Mouse (Mus musculus): ENCODE measurements around the gene Tuba1c. TPM values are rescaled to one million over a fixed set of nuclear protein-coding genes. Genes with fewer than 3 reads are reported as not detected.

Tuba1c gene
- total and polyA plus RNA-seq, 3 experiments, result 129 to 163 TPM; not detected in 1

DNA sequence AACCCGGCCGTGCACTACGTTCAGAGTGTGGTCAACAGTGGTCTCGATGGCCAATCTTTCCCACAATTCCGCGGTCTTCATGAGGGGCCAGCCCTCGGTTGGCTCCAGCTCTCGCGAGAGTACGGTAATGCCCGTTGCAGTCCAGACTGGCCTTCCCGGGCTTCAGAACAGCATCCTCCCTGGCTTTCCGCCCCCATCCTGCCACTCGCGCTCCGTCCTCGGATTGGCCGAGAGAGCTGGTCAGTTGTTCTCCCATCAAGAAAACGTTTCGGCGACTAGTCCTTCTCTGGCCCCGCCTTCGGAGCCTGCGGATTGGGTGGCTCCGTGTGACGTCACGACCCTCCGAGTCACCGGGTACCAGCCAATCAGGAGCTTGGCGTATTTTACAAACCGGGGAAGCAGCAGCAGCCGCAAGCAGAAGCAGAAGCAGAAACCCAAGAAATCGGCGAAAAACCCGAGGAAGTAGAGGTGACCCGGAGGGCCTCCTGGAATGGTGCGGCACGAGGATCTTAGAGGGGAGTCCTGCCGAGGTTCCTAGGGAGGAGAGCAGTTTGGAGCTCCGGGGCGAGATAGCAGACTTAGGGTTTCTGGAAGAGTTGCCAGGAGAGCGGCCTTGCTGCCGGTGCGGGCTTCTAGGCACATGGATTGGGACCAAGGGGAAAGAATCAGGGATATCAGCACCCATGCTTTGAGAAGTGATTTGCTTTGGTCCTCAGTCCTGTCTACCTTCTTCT lies 45.1 kb downstream of the Tuba1c start:
- peaks cover 0 to 8% of the 10 kb centered on the region in 2 experiments; a peak in 3 of 4 replicates for H3K36me3 ChIP-seq (ENCODE audit: control insufficient read depth in 1 of 2, insufficient read depth in 2 of 2, low read length in 2 of 2)
- peaks cover 2 to 5% of the 10 kb centered on the region in 2 experiments; a peak in 2 of 4 replicates for H3K4me1 ChIP-seq (ENCODE audit: control insufficient read depth in 1 of 2, insufficient read depth in 2 of 2, low read length in 2 of 2)
- H3K4me3 ChIP-seq (ENCODE audit: control insufficient read depth in 1 of 2, insufficient read depth in 1 of 2, low read depth in 2 of 2, low read length in 2 of 2), result peak overlapping the region; percentile 71 to 82
- peak overlapping the region; percentile 84 for H3K27ac ChIP-seq (ENCODE audit: control insufficient read depth, low read depth, low read length)
- DNase-seq (ENCODE audit: low read depth, low spot score), result peak; percentile 99
- H3K79me2 ChIP-seq (ENCODE audit: control insufficient read depth, insufficient read depth, low read length, poor library complexity), result peaks cover 20% of the 10 kb centered on the region
- no peaks in the 10 kb centered on the region for H3K9me3 ChIP-seq (replicated peaks; ENCODE audit: insufficient read depth, low read length)
- no peaks in the 10 kb centered on the region for H3K27me3 ChIP-seq (ENCODE audit: control insufficient read depth in 1 of 2, insufficient read depth in 2 of 2, low read length in 2 of 2)
- TF ChIP-seq GATA1 (IDR thresholded peaks at IDR 0.05; ENCODE audit: low read depth, low read length), result no peak
- 0 out of 2 replicates have a peak, but pooled peaks have one; percentile 39 for TF ChIP-seq USF1 (IDR thresholded peaks at IDR 0.05; ENCODE audit: low read depth, low read length)
- TF ChIP-seq POLR2A (IDR thresholded peaks at IDR 0.05; ENCODE audit: control insufficient read depth in 1 of 2, insufficient read depth in 1 of 2, low read depth in 1 of 2, low read length in 2 of 2, poor library complexity in 1 of 2), result peak; percentile 84 to 97
- TF ChIP-seq CHD1 (IDR thresholded peaks at IDR 0.05; ENCODE audit: low read depth, low read length), result peak; percentile 36; the same call in 1 of the 2 replicates
- TF ChIP-seq SIN3A (IDR thresholded peaks at IDR 0.05; ENCODE audit: low read length), result peak; percentile 94
- TF ChIP-seq ZKSCAN1 (IDR thresholded peaks at IDR 0.05; ENCODE audit: low read depth, low read length), result no peak
- peak; percentile 94 for TF ChIP-seq NELFE (IDR thresholded peaks at IDR 0.05; ENCODE audit: low read depth, low read length)
- no peak for TF ChIP-seq POLR2AphosphoS5 (IDR thresholded peaks at IDR 0.05; ENCODE audit: borderline replicate concordance, low read depth, low read length)
- TF ChIP-seq MAZ (IDR thresholded peaks at IDR 0.05; ENCODE audit: low read depth, low read length), result peak; percentile 42; the same call in 1 of the 2 replicates
- no peak for TF ChIP-seq NRF1 (IDR thresholded peaks at IDR 0.05; ENCODE audit: insufficient read depth, low read depth, low read length, poor library complexity, severe bottlenecking)
- peak; percentile 69 for TF ChIP-seq MAX (IDR thresholded peaks at IDR 0.05; ENCODE audit: low read length)
- TF ChIP-seq MYC (IDR thresholded peaks at IDR 0.05; ENCODE audit: low read depth, low read length), result peak; percentile 68; the same call in 1 of the 2 replicates
- peak; percentile 17 to 39; a peak in 2 of 4 replicates for TF ChIP-seq EP300 (IDR thresholded peaks at IDR 0.05; ENCODE audit: low read depth in 1 of 2, low read length in 2 of 2)
- no peak for TF ChIP-seq GABPA (IDR thresholded peaks at IDR 0.05; ENCODE audit: low read depth, low read length)
- TF ChIP-seq TAL1 (IDR thresholded peaks at IDR 0.05; ENCODE audit: low read length), result no peak
- no peak for TF ChIP-seq ZNF384 (IDR thresholded peaks at IDR 0.05; ENCODE audit: low read depth, low read length)
- TF ChIP-seq ZC3H11A (IDR thresholded peaks at IDR 0.05; ENCODE audit: low read depth, low read length), result no peak
- TF ChIP-seq ELF1 (IDR thresholded peaks at IDR 0.05; ENCODE audit: low read depth, low read length), result no peak
- no peak; the same call in 1 of the 2 replicates for TF ChIP-seq KAT2A (conservative IDR thresholded peaks at IDR 0.05; ENCODE audit: low read depth, low read length)
- no peak for TF ChIP-seq MEF2A (IDR thresholded peaks at IDR 0.05; ENCODE audit: extremely low read depth, insufficient replicate concordance, low read depth, low read length, poor library complexity, severe bottlenecking)
- peak; percentile 85 for TF ChIP-seq MXI1 (IDR thresholded peaks at IDR 0.05; ENCODE audit: low read depth, low read length)
- TF ChIP-seq POLR2AphosphoS2 (IDR thresholded peaks at IDR 0.05; ENCODE audit: low read length), result peak; percentile 90
- no peak for TF ChIP-seq MAFK (IDR thresholded peaks at IDR 0.05; ENCODE audit: borderline replicate concordance, low read depth, low read length)
- peak; percentile 82 for TF ChIP-seq HCFC1 (IDR thresholded peaks at IDR 0.05; ENCODE audit: low read depth, low read length)
- peak; percentile 94 for TF ChIP-seq ZMIZ1 (IDR thresholded peaks at IDR 0.05; ENCODE audit: low read depth, low read length)
- TF ChIP-seq SMC3 (IDR thresholded peaks at IDR 0.05; ENCODE audit: low read depth, low read length), result no peak
- TF ChIP-seq CTCF (IDR thresholded peaks at IDR 0.05 in 2 of 3, conservative IDR thresholded peaks at IDR 0.05 in 1 of 3; ENCODE audit: control insufficient read depth in 1 of 3, insufficient read depth in 1 of 3, low read depth in 2 of 3, low read length in 3 of 3, poor library complexity in 1 of 3, severe bottlenecking in 1 of 3), result no peak
- no peak for TF ChIP-seq ETS1 (IDR thresholded peaks at IDR 0.05; ENCODE audit: low read depth, low read length)
- no peak for TF ChIP-seq MYB (IDR thresholded peaks at IDR 0.05; ENCODE audit: low read depth, low read length)
- TF ChIP-seq CHD2 (IDR thresholded peaks at IDR 0.05; ENCODE audit: low read length), result peak; percentile 97
- no peak for TF ChIP-seq TCF12 (IDR thresholded peaks at IDR 0.05; ENCODE audit: low read depth, low read length)
- TF ChIP-seq TBP (IDR thresholded peaks at IDR 0.05; ENCODE audit: low read depth, low read length), result peak; percentile 83
- no peak for TF ChIP-seq USF2 (IDR thresholded peaks at IDR 0.05; ENCODE audit: borderline replicate concordance in 1 of 2, insufficient read depth in 1 of 2, low read depth in 1 of 2, low read length in 2 of 2)
- TF ChIP-seq JUND (IDR thresholded peaks at IDR 0.05; ENCODE audit: low read depth, low read length), result no peak
- H3K9ac ChIP-seq (ENCODE audit: control insufficient read depth, low read depth, low read length, poor library complexity, severe bottlenecking), result peak overlapping the region; percentile 92
